Mouse (Mus musculus) lung, postnatal 0 days (tissue): ENCODE results near the gene Mpst. TPM values are rescaled to one million over a fixed set of nuclear protein-coding genes. Genes with fewer than 3 reads are reported as not detected.

Experiments
- ATAC-seq: fragments of 200-750 bp; cut with Nextera tagmentation; 2 replicates; pipeline ENCODE4 v1.8.0; 2017; ENCODE audit warnings: moderate library complexity
- DNase-seq: peaks from one replicate; pipeline ENCODE4 v3.0.0-alpha.2; 2016; ENCODE audit warnings: low spot score
- H3K27ac ChIP-seq: fragments of 300-500 bp; sonication (generic); 2 replicates; pipeline ENCODE4 v1.5.1; 2014; ENCODE audit warnings: antibody characterized with exemption, mild to moderate bottlenecking, low read length, mixed read lengths
- H3K27me3 ChIP-seq: fragments of 300-500 bp; sonication (generic); replicated peaks from 2 replicates; pipeline ENCODE4 v1.6.1; 2014; ENCODE audit warnings: low read length, mixed read lengths; ENCODE audit not compliant: insufficient read depth
- H3K36me3 ChIP-seq: fragments of 300-500 bp; sonication (generic); 2 replicates; pipeline ENCODE4 v1.6.1; 2014; ENCODE audit warnings: low read length, mixed read lengths; ENCODE audit not compliant: insufficient read depth
- H3K4me1 ChIP-seq: fragments of 300-500 bp; sonication (generic); 2 replicates; pipeline ENCODE4 v1.6.1; 2014; ENCODE audit warnings: antibody characterized with exemption, low read depth, low read length, mixed read lengths; ENCODE audit not compliant: insufficient read depth
- H3K4me2 ChIP-seq: fragments of 300-500 bp; sonication (generic); replicated peaks from 2 replicates; pipeline ENCODE4 v1.6.1; 2014; ENCODE audit warnings: low read depth, mild to moderate bottlenecking, low read length, moderate library complexity, mixed read lengths
- H3K4me3 ChIP-seq: fragments of 300-500 bp; sonication (generic); 2 replicates; pipeline ENCODE4 v1.5.1; 2014; ENCODE audit warnings: low read depth, low read length
- H3K9ac ChIP-seq: fragments of 300-500 bp; sonication (generic); replicated peaks from 2 replicates; pipeline ENCODE4 v1.6.1; 2014; ENCODE audit warnings: low read depth, mild to moderate bottlenecking
- H3K9me3 ChIP-seq: fragments of 300-500 bp; sonication (generic); 2 replicates; pipeline ENCODE4 v1.6.1; 2016; ENCODE audit warnings: low read length, mixed read lengths
- CTCF ChIP-seq: IDR thresholded peaks from 2 replicates; pipeline ENCODE4 v1.5.1; 2016; ENCODE audit warnings: antibody characterized with exemption, mild to moderate bottlenecking
- EP300 ChIP-seq: IDR thresholded peaks from 2 replicates; pipeline ENCODE4 v1.6.1; 2016; ENCODE audit warnings: antibody characterized with exemption, mild to moderate bottlenecking, control low read depth
- WGBS: fragments of 180-500 bp; shearing (Covaris S2); extraction: QIAGEN DNeasy Blood & Tissue Kit; methylation state at CpG from one replicate; pipeline ENCODE4 v1.1.7; 2014; 5-methylcytosine and 5-hydroxymethylcytosine counted together
- polyA plus RNA-seq: library from polyadenylated mRNA; unstranded; fragments of >200 nt; fragmentation: Nextera tagmentation; extraction: Ambion mirVana; gene quantifications from 2 replicates; pipeline ENCODE4 v1.2.1, GENCODE M21; 2015

Mpst gene
- polyA plus RNA-seq = 4.1 TPM in 2 replicates

DNA sequence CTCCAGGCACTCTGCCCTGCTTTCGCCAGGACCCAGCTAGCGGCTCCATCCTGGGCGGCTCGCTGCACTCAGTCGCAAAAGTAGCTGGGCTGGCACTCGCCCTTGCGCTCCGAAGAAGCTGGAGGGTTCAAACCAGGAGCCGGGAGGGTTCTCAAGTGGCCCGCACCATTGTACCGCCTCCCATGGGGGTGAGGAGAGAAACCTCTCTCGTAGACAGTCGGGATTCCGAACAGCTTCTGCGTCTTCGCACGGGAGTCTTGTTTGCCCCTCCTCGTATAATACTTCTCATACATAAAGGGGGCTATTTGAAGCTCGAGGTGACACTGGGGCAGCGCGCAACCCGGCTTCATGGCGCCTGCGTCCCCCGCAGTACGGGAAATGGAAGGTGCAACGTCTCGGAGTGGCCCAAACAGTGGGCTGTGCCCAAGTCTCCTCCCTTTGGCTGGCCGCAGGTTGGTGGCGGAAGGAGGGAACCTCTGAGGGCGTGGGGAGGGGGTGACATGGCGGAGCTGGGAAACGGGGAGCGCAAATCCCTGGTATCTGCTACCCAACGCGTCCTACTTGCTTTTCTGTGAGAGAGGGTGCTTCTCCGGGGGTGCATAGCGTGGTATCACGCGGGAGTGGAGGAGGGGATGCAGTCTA is at the start of gene Mpst:
Gene Mpst (plus strand): TSS at position 124 of the 642 bp plus-strand sequence.
- ATAC-seq = peak; percentile 75
- under 1% methylated on average over 39 of the region's 40 CpGs for WGBS
- TF ChIP-seq EP300 = peak; percentile 41; the same call in 1 of the 2 replicates
- 0 out of 2 replicates have a peak, but pooled peaks have one; percentile 8 for TF ChIP-seq CTCF
- Histone ChIP-seq H3K27ac (peak within 1 kb of the TSS; percentile 98), H3K4me1 (peaks cover 32% of the 10 kb centered on the region), H3K9me3 (no peaks in the 10 kb centered on the region), H3K36me3 (no peaks in the 10 kb centered on the region), H3K9ac (peak within 1 kb of the TSS; percentile 68), H3K4me2 (peak within 1 kb of the TSS; percentile 80), H3K4me3 (peak within 1 kb of the TSS; percentile 73), H3K27me3 (no peaks in the 10 kb centered on the region)
- peak; percentile 96 for DNase-seq

DNA sequence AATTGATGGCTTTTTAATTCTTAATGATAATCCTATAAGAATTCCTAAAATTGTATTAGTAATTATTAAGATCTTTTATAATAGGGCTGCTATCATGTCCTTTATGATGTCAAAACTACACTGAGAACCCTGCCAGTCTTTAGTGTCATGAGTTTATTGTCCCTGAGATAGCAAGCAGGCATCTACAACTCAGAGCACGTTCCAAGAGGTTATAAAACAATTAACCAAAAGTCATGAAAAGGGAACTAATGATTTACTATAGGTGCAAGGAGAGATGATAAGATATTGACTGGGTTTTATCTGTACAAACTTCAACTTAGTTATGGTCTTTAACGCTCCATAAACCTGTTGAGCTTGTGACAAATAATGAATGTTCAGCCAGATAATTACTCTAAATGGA is 40.3 kb upstream of the Mpst start:
- Histone ChIP-seq H3K36me3 (no peaks in the 10 kb centered on the region), H3K4me2 (no peak overlapping the region), H3K4me1 (peaks cover 3% of the 10 kb centered on the region; the same call in 1 of the 2 replicates), H3K9ac (no peak overlapping the region), H3K4me3 (no peak overlapping the region), H3K9me3 (no peaks in the 10 kb centered on the region), H3K27me3 (0 out of 2 replicates have a peak, but pooled peaks cover 3% of the 10 kb centered on the region), H3K27ac (no peak overlapping the region)
- DNase-seq (no peak), ATAC-seq (no peak)
- 61% methylated on average over 2 of the region's 2 CpGs for WGBS
- no peak for TF ChIP-seq EP300
- no peak for TF ChIP-seq CTCF

DNA sequence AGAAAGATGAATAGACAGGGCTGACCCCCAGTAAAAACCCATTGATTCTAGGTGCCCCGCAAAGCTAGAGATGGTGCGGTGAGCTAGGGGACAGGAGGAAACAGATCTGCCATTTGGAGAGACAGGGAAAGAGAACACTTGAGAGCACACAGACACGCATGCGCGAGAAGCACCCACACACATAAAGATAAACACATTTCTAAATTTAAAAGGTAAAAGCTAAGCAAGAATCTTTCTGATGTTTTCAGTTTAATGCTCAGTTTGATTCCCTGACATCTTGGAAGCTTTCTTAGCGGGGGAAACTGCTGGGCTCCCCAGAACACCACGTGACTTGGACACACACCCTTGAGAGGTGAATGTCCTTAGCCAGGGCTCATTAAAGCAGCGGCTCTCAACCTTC is 39.3 kb upstream of the Mpst start:
- TF ChIP-seq EP300 (no peak), CTCF (no peak)

DNA sequence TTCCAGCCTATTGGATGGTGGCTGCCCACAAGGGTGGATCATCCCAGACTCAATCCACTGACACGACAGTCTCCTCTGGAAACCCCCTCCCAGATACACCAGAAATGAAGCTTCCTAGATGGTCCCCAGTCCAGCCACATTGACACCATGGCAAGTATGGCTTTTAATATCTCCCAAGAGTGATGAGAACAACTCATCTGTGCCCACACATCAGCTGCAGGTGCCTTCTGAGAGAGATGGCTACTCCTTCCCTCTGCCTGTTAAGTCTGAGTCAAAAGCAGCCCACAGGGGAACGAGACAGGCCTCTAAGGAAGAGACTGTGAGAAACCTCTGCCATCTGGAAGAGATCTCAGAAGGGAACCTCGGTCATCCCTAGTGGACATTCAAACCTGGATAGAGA is 38.4 kb upstream of the Mpst start:
- H3K9ac ChIP-seq = no peak overlapping the region
- no peaks in the 10 kb centered on the region for H3K9me3 ChIP-seq
- H3K4me2 ChIP-seq = no peak overlapping the region
- 0 out of 2 replicates have a peak, but pooled peaks cover 3% of the 10 kb centered on the region for H3K27me3 ChIP-seq
- WGBS = 70% methylated on average over 3 of the region's 3 CpGs
- TF ChIP-seq CTCF (no peak), EP300 (no peak)
- H3K4me1 ChIP-seq = peaks cover 7% of the 10 kb centered on the region; the same call in 1 of the 2 replicates
- ATAC-seq = no peak
- H3K36me3 ChIP-seq = no peaks in the 10 kb centered on the region
- H3K4me3 ChIP-seq = no peak overlapping the region
- H3K27ac ChIP-seq = no peak overlapping the region
- DNase-seq = no peak

More for the DNA sequence above, 39.3 kb upstream of the Mpst start:
- peaks cover 3% of the 10 kb centered on the region; the same call in 1 of the 2 replicates for H3K4me1 ChIP-seq
- ATAC-seq (no peak), DNase-seq (no peak)
- 0 out of 2 replicates have a peak, but pooled peaks cover 3% of the 10 kb centered on the region for H3K27me3 ChIP-seq
- H3K9me3 ChIP-seq = no peaks in the 10 kb centered on the region
- no peak overlapping the region for H3K9ac ChIP-seq
- H3K36me3 ChIP-seq = no peaks in the 10 kb centered on the region
- no peak overlapping the region for H3K4me2 ChIP-seq
- WGBS = 64% methylated on average over 8 of the region's 8 CpGs
- H3K27ac ChIP-seq = no peak overlapping the region
- no peak overlapping the region for H3K4me3 ChIP-seq

DNA sequence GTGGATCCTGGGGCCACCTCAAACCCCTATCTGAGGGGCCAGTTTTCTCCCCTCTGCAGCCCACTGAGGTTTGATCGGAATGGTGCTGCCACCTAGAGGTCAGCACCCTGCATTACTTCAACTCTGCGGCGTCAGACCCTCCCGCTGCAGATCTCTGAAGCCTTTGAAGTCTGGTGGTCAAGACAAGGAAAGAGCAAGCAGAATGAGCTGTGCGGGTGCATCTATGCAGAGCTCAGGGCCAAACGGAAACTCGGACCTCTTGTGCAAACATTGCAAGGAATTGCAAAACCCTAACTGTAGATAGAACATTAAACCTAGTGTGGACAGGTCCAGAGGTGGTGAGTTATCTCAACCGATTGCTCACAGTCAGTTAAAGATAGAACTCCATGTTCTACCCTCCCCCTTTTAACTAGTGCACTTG is 37.3 kb upstream of the Mpst start:
- H3K27me3 ChIP-seq = 0 out of 2 replicates have a peak, but pooled peaks cover 3% of the 10 kb centered on the region
- no peaks in the 10 kb centered on the region for H3K9me3 ChIP-seq
- H3K4me2 ChIP-seq = no peak overlapping the region
- 3% methylated on average over 8 of the region's 8 CpGs for WGBS
- TF ChIP-seq EP300 (peak; percentile 34; the same call in 1 of the 2 replicates), CTCF (peak; percentile 82)
- H3K36me3 ChIP-seq = no peaks in the 10 kb centered on the region
- H3K27ac ChIP-seq = no peak overlapping the region
- H3K4me1 ChIP-seq = peaks cover 16% of the 10 kb centered on the region
- H3K9ac ChIP-seq = no peak overlapping the region
- DNase-seq (peak; percentile 90), ATAC-seq (peak; percentile 65)
- H3K4me3 ChIP-seq = no peak overlapping the region

DNA sequence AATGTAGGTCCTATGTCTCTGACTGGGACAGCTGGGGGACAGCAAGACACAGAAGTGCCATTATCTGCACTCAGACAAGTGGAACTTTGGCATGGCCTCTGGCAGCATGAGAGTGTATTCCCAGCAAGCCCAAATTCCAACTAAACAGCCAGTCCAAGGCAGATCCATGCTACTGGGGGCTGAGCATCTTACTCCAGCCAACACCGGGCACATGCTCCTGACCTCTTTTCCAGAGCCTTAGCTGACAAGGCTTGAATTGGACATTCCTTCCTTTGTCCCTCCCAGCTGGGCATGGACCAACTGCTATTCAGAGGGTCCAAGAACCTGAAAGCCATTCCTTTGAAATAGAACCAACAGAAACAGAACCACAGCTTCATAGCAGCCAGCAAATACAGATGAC is 36.6 kb upstream of the Mpst start:
- ATAC-seq = no peak
- no peak for TF ChIP-seq CTCF
- no peak for TF ChIP-seq EP300
- 61% methylated on average over 1 of the region's 1 CpGs for WGBS

More for the DNA sequence above, 36.6 kb upstream of the Mpst start:
- Histone ChIP-seq H3K9me3 (no peaks in the 10 kb centered on the region), H3K27me3 (0 out of 2 replicates have a peak, but pooled peaks cover 3% of the 10 kb centered on the region), H3K36me3 (no peaks in the 10 kb centered on the region), H3K4me1 (peaks cover 18% of the 10 kb centered on the region), H3K27ac (peak overlapping the region; percentile 3; the same call in 1 of the 2 replicates), H3K4me2 (no peak overlapping the region), H3K4me3 (no peak overlapping the region), H3K9ac (no peak overlapping the region)
- DNase-seq = no peak
